ENCODE assay signal across 8 mouse cellular contexts in genomic region chr3:146047704-146048207, GRCm38 (mm10).
DNase-seq lines count a peak whose midpoint lies in the region; ATAC-seq lines count a peak whose summit lies in the region.

No protein-coding gene starts in this region.

- H3K9me3 ChIP-seq in hindbrain, embryonic 10.5 days = no peaks in the 10 kb centered on the region
- no peaks in the 10 kb centered on the region for H3K9me3 ChIP-seq in hindbrain, embryonic 12.5 days (replicated peaks)
- no peaks in the 10 kb centered on the region for H3K9me3 ChIP-seq in heart, embryonic 12.5 days (replicated peaks)
- H3K9me3 ChIP-seq in stomach, embryonic 15.5 days = no peaks in the 10 kb centered on the region

- no peaks in the 10 kb centered on the region for H3K36me3 ChIP-seq in hindbrain, embryonic 10.5 days
- H3K36me3 ChIP-seq in hindbrain, embryonic 12.5 days = no peaks in the 10 kb centered on the region
- H3K36me3 ChIP-seq in heart, embryonic 12.5 days = no peaks in the 10 kb centered on the region
- H3K36me3 ChIP-seq in stomach, embryonic 15.5 days = no peaks in the 10 kb centered on the region

- peak overlapping the region; percentile 26; the same call in 1 of the 2 replicates for H3K4me3 ChIP-seq in hindbrain, embryonic 10.5 days
- H3K4me3 ChIP-seq in hindbrain, embryonic 12.5 days = no peak overlapping the region
- peak overlapping the region; percentile 12; the same call in 1 of the 2 replicates for H3K4me3 ChIP-seq in heart, embryonic 12.5 days
- H3K4me3 ChIP-seq in stomach, embryonic 15.5 days (replicated peaks) = peak overlapping the region; percentile 2

- WGBS in hindbrain, embryonic 10.5 days = 16% methylated on average over 15 of the region's 15 CpGs
- 20% methylated on average over 15 of the region's 15 CpGs for WGBS in hindbrain, embryonic 12.5 days
- 10% methylated on average over 15 of the region's 15 CpGs for WGBS in heart, embryonic 12.5 days
- 24% methylated on average over 15 of the region's 15 CpGs for WGBS in stomach, embryonic 15.5 days

- H3K4me2 ChIP-seq in hindbrain, embryonic 12.5 days (replicated peaks) = no peak overlapping the region
- H3K4me2 ChIP-seq in heart, embryonic 12.5 days = peak overlapping the region; percentile 53
- H3K4me2 ChIP-seq in stomach, embryonic 15.5 days = peak overlapping the region; percentile 42

- peaks cover 18% of the 10 kb centered on the region for H3K27me3 ChIP-seq in hindbrain, embryonic 10.5 days (ENCODE audit: insufficient read depth, poor library complexity, severe bottlenecking)
- 0 out of 2 replicates have a peak, but pooled peaks cover 8% of the 10 kb centered on the region for H3K27me3 ChIP-seq in hindbrain, embryonic 12.5 days
- no peaks in the 10 kb centered on the region for H3K27me3 ChIP-seq in heart, embryonic 12.5 days (replicated peaks)
- no peaks in the 10 kb centered on the region for H3K27me3 ChIP-seq in stomach, embryonic 15.5 days (replicated peaks)

- peak; percentile 46 for DNase-seq in hindbrain, embryonic 10.5 days (ENCODE audit: low spot score)
- DNase-seq in kidney, postnatal 10 days = peak; percentile 67
- DNase-seq in lung, postnatal 25 days (ENCODE audit: low spot score) = peak; percentile 45

- no peak for ATAC-seq in hindbrain, embryonic 12.5 days (ENCODE audit: low FRiP score)
- ATAC-seq in activated CD4-positive, CD25-positive, alpha-beta regulatory T cell, adult 4 months = peak; percentile 38
- ATAC-seq in heart, embryonic 12.5 days (ENCODE audit: insufficient number of reproducible peaks, low FRiP score) = peak; percentile 72
- ATAC-seq in stomach, embryonic 15.5 days (ENCODE audit: insufficient read depth, low FRiP score, low read depth) = peak; percentile 45; the same call in 1 of the 2 replicates
- no peak for ATAC-seq in erythroid progenitor cell, adult 5-6 weeks (replicated peaks; ENCODE audit: low FRiP score, poor library complexity, severe bottlenecking)

- no peak overlapping the region for H3K27ac ChIP-seq in hindbrain, embryonic 10.5 days
- no peak overlapping the region for H3K27ac ChIP-seq in hindbrain, embryonic 12.5 days
- peak overlapping the region; percentile 53 for H3K27ac ChIP-seq in heart, embryonic 12.5 days (ENCODE audit: poor library complexity, severe bottlenecking)
- H3K27ac ChIP-seq in stomach, embryonic 15.5 days = peak overlapping the region; percentile 12; the same call in 1 of the 2 replicates

- no peak overlapping the region for H3K9ac ChIP-seq in hindbrain, embryonic 12.5 days
- no peak overlapping the region for H3K9ac ChIP-seq in heart, embryonic 12.5 days
- H3K9ac ChIP-seq in stomach, embryonic 15.5 days = no peak overlapping the region

- H3K4me1 ChIP-seq in hindbrain, embryonic 10.5 days (replicated peaks) = peaks cover 31% of the 10 kb centered on the region
- H3K4me1 ChIP-seq in hindbrain, embryonic 12.5 days = peaks cover 10% of the 10 kb centered on the region
- peaks cover 60% of the 10 kb centered on the region for H3K4me1 ChIP-seq in heart, embryonic 12.5 days (replicated peaks)
- no peaks in the 10 kb centered on the region for H3K4me1 ChIP-seq in stomach, embryonic 15.5 days

Comparison
In these comparisons a context has a peak if more than half of its experiments do, and no peak if none do; other contexts are left out.
1. H3K27ac ChIP-seq: peak in heart, embryonic 12.5 days (single experiment) and stomach, embryonic 15.5 days (single experiment); none in hindbrain, embryonic 10.5 days (single experiment) and hindbrain, embryonic 12.5 days (single experiment).
2. ATAC-seq: peak in activated CD4-positive, CD25-positive, alpha-beta regulatory T cell, adult 4 months (single experiment), heart, embryonic 12.5 days (single experiment) and stomach, embryonic 15.5 days (single experiment); none in hindbrain, embryonic 12.5 days (single experiment) and erythroid progenitor cell, adult 5-6 weeks (single experiment).
3. Peak in every context shown above with its lines, with median percentiles within 50 percentile points of each other: DNase-seq.